Mouse (Mus musculus) CD4-positive naive resting alpha-beta T cell, adult 76 days (primary cell): ENCODE data around the gene 1700018F24Rik. TPM values are rescaled to one million over a fixed set of nuclear protein-coding genes. Genes with fewer than 3 reads are reported as not detected.

Experiments used
- total RNA-seq: library from RNA; stranded (reverse); gene quantifications from one replicate; pipeline ENCODE4 v1.2.4, GENCODE M21; 2023

Gene 1700018F24Rik
- not detected for total RNA-seq

GRCm38 (mm10) chr5:145042690-145043089 is at the start of gene 1700018F24Rik:
1700018F24Rik (plus strand) TSS chr5:145042990.

GRCm38 (mm10) chr5:145032391-145032790 is 10.4 kb upstream of the 1700018F24Rik start, which contains the start of gene Gm4871:
Gm4871 (minus strand) TSS chr5:145032754.

DNA sequence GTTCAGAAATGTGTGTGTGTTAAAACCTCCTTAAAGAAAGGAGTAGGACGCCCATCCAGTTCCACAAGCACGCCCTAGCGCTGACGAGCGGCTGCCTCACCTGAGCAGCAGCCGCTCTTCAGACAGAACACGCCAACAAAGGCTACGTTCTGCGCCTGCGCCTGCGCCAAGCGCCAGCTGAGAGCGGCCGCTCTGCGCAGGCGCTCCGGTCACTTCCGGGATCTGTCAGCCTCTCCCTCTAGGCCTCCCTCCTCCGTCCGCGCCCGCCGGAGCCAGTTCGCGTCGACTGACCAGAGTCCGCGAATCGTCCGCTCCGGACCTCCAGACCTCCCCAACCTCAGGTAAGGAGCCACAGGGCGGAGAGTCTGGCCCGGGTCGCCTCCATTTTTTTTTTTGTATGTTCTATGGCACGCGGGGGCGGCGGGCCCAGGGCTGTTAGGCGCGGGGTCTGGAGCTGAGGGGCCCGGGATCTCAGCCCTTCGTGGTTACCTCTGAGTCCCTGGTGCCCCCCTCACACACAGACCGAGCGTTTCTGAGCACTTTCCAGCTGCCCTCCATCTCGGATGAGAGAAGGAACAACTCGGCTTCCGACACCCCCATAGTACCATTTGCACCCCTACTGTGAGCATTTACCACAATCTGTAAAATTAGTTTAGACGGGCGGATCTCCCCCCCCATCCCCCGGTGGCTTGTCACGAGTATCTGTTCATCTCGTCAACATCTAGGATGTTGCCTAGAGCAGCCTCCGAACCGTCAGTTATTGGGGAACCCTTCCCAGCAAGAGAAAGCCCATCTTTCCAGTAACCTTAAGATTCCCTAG is 41.1 kb downstream of the 1700018F24Rik start, which contains the start of the genes Arpc1a and Kpna7:
Gene Arpc1a (plus strand): TSS at position 199 of the 820 bp plus-strand sequence.
Gene Kpna7 (minus strand): TSS at position 399 of the 820 bp plus-strand sequence.

Other genes with a start within 250 kb of the 1700018F24Rik start
- 60.8 TPM for gene Smurf1, start 77.1 kb upstream of the 1700018F24Rik start, total RNA-seq
- gene Gm4871, start 10.2 kb upstream of the 1700018F24Rik start, total RNA-seq, result not detected
- 102 TPM for gene Arpc1a, start 40.8 kb downstream of the 1700018F24Rik start, total RNA-seq
- not detected for gene Kpna7, start 41.0 kb downstream of the 1700018F24Rik start, total RNA-seq
- gene Arpc1b, start 71.2 kb downstream of the 1700018F24Rik start, total RNA-seq, result 326 TPM
- 40.9 TPM for gene Pdap1, start 97.2 kb downstream of the 1700018F24Rik start, total RNA-seq
- gene Bud31, start 97.4 kb downstream of the 1700018F24Rik start, total RNA-seq, result 215 TPM
- gene Ptcd1, start 124.1 kb downstream of the 1700018F24Rik start, total RNA-seq, result 19.4 TPM
- gene Cpsf4, start 124.2 kb downstream of the 1700018F24Rik start, total RNA-seq, result 45.6 TPM
- gene Atp5j2, start 149.1 kb downstream of the 1700018F24Rik start, total RNA-seq, result 141 TPM
- gene Zkscan14, start 158.9 kb downstream of the 1700018F24Rik start, total RNA-seq, result 50.7 TPM
- 11.2 TPM for gene Zkscan5, start 161.6 kb downstream of the 1700018F24Rik start, total RNA-seq
- 81.9 TPM for gene Zfp655, start 188.7 kb downstream of the 1700018F24Rik start, total RNA-seq
- 41.5 TPM for gene Zscan25, start 237.5 kb downstream of the 1700018F24Rik start, total RNA-seq